Mouse (Mus musculus): ENCODE results near the gene Mms19.

DNA sequence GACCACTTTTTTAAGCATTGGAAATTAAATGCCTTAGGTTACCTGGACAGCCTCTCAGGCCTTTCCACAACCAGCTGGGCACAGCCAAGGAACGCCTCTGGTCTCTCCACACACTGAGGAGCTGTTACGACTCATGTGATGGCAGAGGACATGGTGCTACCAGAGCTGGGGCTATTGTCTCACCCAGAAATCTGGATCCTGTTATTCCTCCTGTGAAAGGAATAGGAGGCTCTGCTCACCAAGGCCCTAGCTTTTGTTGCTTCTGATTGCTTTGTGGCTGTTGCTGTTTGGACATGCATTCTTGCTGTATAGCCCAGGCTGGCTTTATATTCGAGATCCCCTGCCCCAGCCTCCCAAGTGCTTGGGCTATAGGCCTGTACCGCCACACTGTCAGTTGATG lies 35.3 kb upstream of the Mms19 start:
- TF ChIP-seq CTCF (IDR thresholded peaks at IDR 0.05; ENCODE audit: borderline replicate concordance, insufficient read depth, low read depth, low read length) = no peak
- TF ChIP-seq POLR2A (IDR thresholded peaks at IDR 0.05; ENCODE audit: borderline replicate concordance, insufficient read depth, low read length) = no peak

All from cerebellum, adult 2 months (tissue).